Comparison of ENCODE assay signal across 9 mouse cellular contexts in the genomic region with DNA sequence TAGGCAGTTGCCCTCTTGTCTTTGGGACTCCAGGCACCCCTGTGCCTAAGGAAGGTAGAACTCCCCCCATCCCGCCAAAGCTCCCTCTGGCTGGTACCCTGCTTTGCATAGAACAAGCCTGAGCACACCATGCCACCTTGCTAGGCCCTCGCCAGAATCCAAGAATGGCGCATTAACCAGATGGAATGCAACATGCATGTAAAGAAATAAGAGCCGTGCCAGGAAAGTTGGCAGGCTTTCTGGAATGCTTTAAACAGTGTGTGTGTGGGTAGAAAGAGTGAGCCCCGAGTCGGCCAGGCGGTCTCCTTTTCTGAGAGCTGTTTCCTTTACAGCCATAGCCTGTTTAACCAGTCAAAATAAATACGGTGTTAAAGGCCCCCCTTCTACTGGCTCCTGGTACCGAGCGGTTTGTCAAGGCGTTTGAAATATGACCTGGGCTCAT. TPM values are rescaled to one million over a fixed set of nuclear protein-coding genes. Genes with fewer than 3 reads are reported as not detected.
DNase-seq lines count a peak whose midpoint lies in the region; ATAC-seq and TF ChIP-seq lines count a peak whose summit lies in the region.
"Had no signal": no experiment of that assay in that cellular context is flagged by ENCODE, and none has a peak within 500 bp of the region (broad histone marks: within the 10 kb centered on the region; RNA-seq: fewer than 3 reads in every experiment).

No protein-coding gene starts in this region.

- peak overlapping the region; percentile 16; the same call in 1 of the 2 replicates for H3K4me2 ChIP-seq in heart, embryonic 12.5 days
- 0 out of 2 replicates have a peak overlapping the region, but pooled peaks have one; percentile 62 for H3K4me2 ChIP-seq in heart, postnatal 0 days (ENCODE audit: low read depth, low read length)

- no peak overlapping the region for H3K4me3 ChIP-seq in heart, embryonic 12.5 days
- no peak overlapping the region for H3K4me3 ChIP-seq in heart, postnatal 0 days (ENCODE audit: low read depth, low read length)

- WGBS in heart, embryonic 12.5 days: 29% methylated on average over 11 of the region's 11 CpGs
- WGBS in heart, postnatal 0 days: 25% methylated on average over 11 of the region's 11 CpGs

- no peak; the same call in 1 of the 2 replicates for ATAC-seq in heart, embryonic 12.5 days (ENCODE audit: insufficient number of reproducible peaks, low FRiP score)
- peak; percentile 47 for ATAC-seq in heart, postnatal 0 days (ENCODE audit: insufficient read depth, low read depth)

- no peaks in the 10 kb centered on the region for H3K9me3 ChIP-seq in heart, embryonic 12.5 days (replicated peaks)
- H3K9me3 ChIP-seq in heart, postnatal 0 days (replicated peaks; ENCODE audit: control insufficient read depth, low read length): no peaks in the 10 kb centered on the region
- H3K9me3 ChIP-seq: G1E had no signal

- H3K36me3 ChIP-seq in heart, embryonic 12.5 days: no peaks in the 10 kb centered on the region
- H3K36me3 ChIP-seq in heart, postnatal 0 days (replicated peaks; ENCODE audit: control insufficient read depth, insufficient read depth, low read length): no peaks in the 10 kb centered on the region
- H3K36me3 ChIP-seq: G1E had no signal

- no peak for DNase-seq in heart, postnatal 25 days (ENCODE audit: low spot score)
- peak; percentile 64 for DNase-seq in brain, embryonic 18.5 days (ENCODE audit: low read depth, low spot score)
- DNase-seq in heart, postnatal 0 days (ENCODE audit: low spot score): peak; percentile 25
- DNase-seq in layer of hippocampus, postnatal 36 days: peak; percentile 41 to 46
- peak; percentile 75 for DNase-seq in right cerebral cortex, postnatal 25 days
- DNase-seq in adrenal gland, postnatal 14 days: no peak
- no peak for DNase-seq in spleen, postnatal 4 days (ENCODE audit: low spot score in 2 of 2)

- peaks cover 36% of the 10 kb centered on the region for H3K4me1 ChIP-seq in heart, embryonic 12.5 days (replicated peaks)
- H3K4me1 ChIP-seq in heart, postnatal 0 days (ENCODE audit: control insufficient read depth, insufficient read depth): peaks cover 13% of the 10 kb centered on the region

- TF ChIP-seq EP300 in heart, postnatal 0 days (IDR thresholded peaks at IDR 0.05; ENCODE audit: low read depth): no peak

- H3K27ac ChIP-seq in heart, embryonic 12.5 days (ENCODE audit: poor library complexity, severe bottlenecking): no peak overlapping the region
- 0 out of 2 replicates have a peak overlapping the region, but pooled peaks have one; percentile 71 for H3K27ac ChIP-seq in heart, postnatal 0 days (ENCODE audit: low read depth)

- 0 out of 2 replicates have a peak overlapping the region, but pooled peaks have one; percentile 17 for H3K9ac ChIP-seq in heart, embryonic 12.5 days
- no peak overlapping the region for H3K9ac ChIP-seq in heart, postnatal 0 days (replicated peaks; ENCODE audit: low read depth, low read length)

- intact Hi-C loops in heart, postnatal 25 days (cut with DNase I): loop anchor here (2.0 kb wide), 1 partner anchor 44 kb away; no protein-coding TSS in a partner anchor

- no peak for TF ChIP-seq CTCF in heart, postnatal 0 days (IDR thresholded peaks at IDR 0.05; ENCODE audit: low read depth)

- H3K27me3 ChIP-seq in heart, embryonic 12.5 days (replicated peaks): peaks cover 8% of the 10 kb centered on the region; the same call in 1 of the 2 replicates
- no peaks in the 10 kb centered on the region for H3K27me3 ChIP-seq in heart, postnatal 0 days (ENCODE audit: control insufficient read depth, insufficient read depth, low read length)

RNA-seq across cellular contexts. Expression of a gene that starts 45.2 kb away (rescaled TPM):
- polyA plus RNA-seq in heart, embryonic 12.5 days (2016; fragmentation: Nextera tagmentation; extraction: Ambion mirVana): 10.0 and 10.8 TPM in 2 replicates
- 10 to 100 TPM; 29.9 to 30.8 TPM for total RNA-seq in heart, postnatal 25 days (2021)
- total RNA-seq in heart, postnatal 0 days (2014; rRNA removed; ENCODE audit: low replicate concordance): 11.4 and 17.4 TPM in 2 replicates
- polyA plus RNA-seq in heart, postnatal 0 days (2015; fragmentation: Nextera tagmentation; extraction: Ambion mirVana): 4.8 and 5.2 TPM in 2 replicates
- total RNA-seq in layer of hippocampus, postnatal 36 days (2021): 100 to 1,000 TPM; 103 to 127 TPM
- 36.2 and 45.3 TPM in 2 replicates for total RNA-seq in adrenal gland, postnatal 14 days (2021)

Comparison
In these comparisons a context has a peak if more than half of its experiments do, and no peak if none do; other contexts are left out.
1. DNase-seq: peak in brain, embryonic 18.5 days (single experiment), heart, postnatal 0 days (single experiment), layer of hippocampus, postnatal 36 days (2 of 2) and right cerebral cortex, postnatal 25 days (single experiment); none in heart, postnatal 25 days (single experiment), adrenal gland, postnatal 14 days (single experiment) and spleen, postnatal 4 days (0 of 2).